Mouse (Mus musculus) cerebellum, adult (tissue): ENCODE measurements around the gene Ostn.
"Not testable (repeated sequence)": the region's sequence is repeated elsewhere in the genome, so short reads cannot be mapped to it uniquely, and the experiment has no call there.

Experiments
- ATAC-seq: cut with Nextera tagmentation; 2 replicates; pipeline ENCODE4 v1.9.2; 2017; ENCODE audit warnings: mild to moderate bottlenecking, moderate library complexity, mixed read lengths; ENCODE audit not compliant: insufficient number of reproducible peaks, low FRiP score, low TSS enrichment

Ostn gene

GRCm38 (mm10) chr16:27307189-27307588 is at the start of gene Ostn:
Ostn (plus strand) TSS chr16:27307489.
- ATAC-seq = not testable (repeated sequence)

- no peak for ATAC-seq
Measured at GRCm38 (mm10) chr16:27268748-27269147, 38.5 kb upstream of the Ostn start.

DNA sequence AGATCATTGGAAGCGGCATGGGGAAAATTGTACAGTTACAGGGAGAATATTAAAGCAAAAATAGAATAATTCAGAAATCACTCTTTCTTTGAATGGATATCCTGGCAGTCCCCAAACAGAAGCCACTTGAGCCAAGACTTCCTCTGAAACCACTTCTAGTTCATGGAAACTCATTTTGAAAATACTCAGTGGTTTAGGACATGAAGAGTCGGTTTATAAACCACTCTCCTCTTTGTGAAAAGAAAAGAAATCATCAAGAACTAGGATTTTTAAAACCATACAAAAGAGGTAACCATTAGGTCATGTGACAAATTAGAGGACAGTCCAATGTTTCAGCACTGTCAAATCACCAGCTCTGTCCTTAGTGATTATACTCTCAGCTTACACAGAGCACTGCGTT is 19.9 kb upstream of the Ostn start:
- no peak for ATAC-seq

- ATAC-seq = no peak
Measured at GRCm38 (mm10) chr16:27296508-27296907, 10.8 kb upstream of the Ostn start.

- no peak for ATAC-seq
Measured at GRCm38 (mm10) chr16:27296929-27297328, 10.4 kb upstream of the Ostn start.

DNA sequence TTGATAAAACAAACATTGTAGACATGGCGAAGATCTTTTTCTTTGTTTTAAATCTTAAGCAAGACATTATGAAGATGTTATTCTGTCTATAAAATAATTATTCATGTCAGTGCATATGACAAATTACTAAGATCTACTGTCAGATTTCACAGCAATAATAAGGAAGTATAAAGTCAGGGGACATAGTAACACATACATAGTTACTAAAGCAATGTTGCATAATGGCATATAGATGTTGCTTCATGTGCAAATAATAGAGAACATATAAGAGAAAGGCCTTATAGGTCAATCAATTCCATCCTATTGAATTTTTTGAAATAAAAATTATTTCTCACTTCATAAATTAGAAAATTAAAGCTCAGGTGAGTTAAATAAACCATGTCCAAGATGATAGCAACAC is 11.8 kb downstream of the Ostn start:
- ATAC-seq = no peak

DNA sequence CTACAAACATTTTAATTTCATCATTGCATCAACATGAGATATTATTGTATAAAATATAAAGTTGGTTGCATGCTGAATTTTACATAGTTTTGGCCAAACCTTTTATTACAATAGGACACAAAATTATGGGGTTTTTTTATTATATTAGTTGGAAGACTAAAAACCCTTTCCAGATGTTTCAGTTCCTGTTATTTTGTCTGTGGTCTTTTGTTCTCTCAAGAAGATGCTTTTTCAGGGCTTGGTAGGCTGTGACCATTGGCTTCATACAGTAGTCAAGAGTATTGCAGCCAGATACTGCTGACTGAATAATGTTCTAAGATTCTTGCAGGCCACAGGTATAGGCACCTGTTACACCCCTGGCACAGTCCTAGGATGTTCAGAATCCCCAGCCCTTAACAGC is 14.8 kb downstream of the Ostn start:
- no peak for ATAC-seq

DNA sequence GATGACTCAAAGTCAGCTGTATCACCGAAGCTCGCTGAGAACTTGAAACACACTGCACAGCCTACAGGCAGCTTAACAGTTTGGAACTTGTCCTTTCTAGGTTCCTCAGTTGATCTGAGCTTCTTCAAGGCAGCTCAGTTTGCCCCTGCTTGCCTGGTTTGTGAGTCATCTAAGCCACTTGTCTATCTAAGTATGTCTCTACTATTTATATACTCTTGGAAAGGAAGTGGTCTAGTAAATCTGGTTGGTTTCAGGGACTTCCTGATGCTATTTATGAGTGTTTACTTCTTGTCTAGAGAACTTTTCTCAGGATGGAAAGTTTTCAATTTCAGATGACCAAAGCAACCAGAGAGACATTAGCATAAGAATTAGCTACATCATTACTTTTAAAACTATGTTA is 19.2 kb downstream of the Ostn start:
- no peak for ATAC-seq

DNA sequence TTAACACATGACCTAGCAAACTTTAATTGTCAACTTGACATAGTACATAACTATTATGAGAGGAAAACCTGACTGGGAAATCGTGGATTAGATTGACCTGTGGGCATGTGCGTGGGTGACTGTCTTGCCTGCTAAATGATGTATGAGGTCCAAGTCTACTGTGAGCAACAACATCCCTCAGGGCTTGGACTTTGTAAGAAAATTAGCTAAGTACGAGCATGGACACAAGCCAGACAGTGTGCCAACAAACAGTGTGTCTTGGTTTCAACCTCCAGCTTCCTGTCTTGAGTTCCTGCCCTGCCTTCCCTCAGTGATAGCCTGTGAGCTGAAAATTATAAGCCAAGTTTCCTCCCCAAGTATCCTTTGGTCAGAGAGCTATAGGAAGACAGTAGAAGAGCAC is 40.2 kb downstream of the Ostn start:
- ATAC-seq = no peak

DNA sequence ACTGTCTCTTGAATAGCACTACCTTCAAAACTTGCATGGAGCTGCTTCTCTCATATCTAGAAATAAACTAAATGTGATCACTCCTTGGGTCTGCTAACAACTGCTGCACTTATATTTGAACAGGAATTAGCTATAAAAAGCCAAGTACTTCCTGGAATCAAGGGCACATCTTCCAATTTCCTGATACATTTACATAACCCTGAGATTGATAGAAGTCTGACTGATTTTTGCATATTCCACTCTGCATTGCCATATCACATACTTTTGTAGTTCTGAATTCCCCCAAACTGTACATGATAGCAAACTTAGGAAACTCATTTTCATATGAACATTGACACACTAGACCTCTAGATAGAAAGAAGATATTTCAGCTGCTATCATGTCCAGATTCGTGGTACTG is 41.1 kb downstream of the Ostn start:
- ATAC-seq = no peak

- no peak for ATAC-seq
Measured at GRCm38 (mm10) chr16:27349235-27349634, 41.9 kb downstream of the Ostn start.

GRCm38 (mm10) chr16:27349878-27350532 is 42.7 kb downstream of the Ostn start:
- no peak for ATAC-seq

DNA sequence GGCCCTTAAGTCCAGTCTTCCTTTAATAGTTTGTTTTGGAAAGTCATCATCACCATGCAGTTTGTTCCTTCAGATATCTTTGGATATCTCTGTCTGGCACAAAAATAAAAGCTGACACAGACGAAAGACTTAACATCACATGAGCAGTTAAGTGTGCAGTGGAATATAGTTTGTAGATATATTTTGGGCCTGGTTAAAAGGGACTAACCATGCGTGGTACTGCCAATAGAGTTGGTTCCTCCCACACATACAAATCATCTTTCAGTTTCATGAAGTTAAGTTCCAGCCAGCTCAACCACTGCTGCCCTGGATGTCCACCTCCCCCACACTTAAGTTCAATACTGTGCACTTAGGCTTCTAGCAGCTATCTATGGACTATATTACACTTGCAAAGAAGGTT is 47.2 kb downstream of the Ostn start:
- no peak for ATAC-seq

GRCm38 (mm10) chr16:27360059-27360458 is 52.8 kb downstream of the Ostn start:
- no peak for ATAC-seq

- ATAC-seq = no peak
Measured at GRCm38 (mm10) chr16:27370191-27370590, 62.9 kb downstream of the Ostn start, which contains the start of gene Uts2b. Uts2b (minus strand) TSS chr16:27370239.

GRCm38 (mm10) chr16:27370700-27371099 is 63.4 kb downstream of the Ostn start:
- no peak for ATAC-seq

- ATAC-seq = no peak
Measured at GRCm38 (mm10) chr16:27374139-27374538, 66.8 kb downstream of the Ostn start.

GRCm38 (mm10) chr16:27375318-27375717 is 68.0 kb downstream of the Ostn start:
- ATAC-seq = no peak

DNA sequence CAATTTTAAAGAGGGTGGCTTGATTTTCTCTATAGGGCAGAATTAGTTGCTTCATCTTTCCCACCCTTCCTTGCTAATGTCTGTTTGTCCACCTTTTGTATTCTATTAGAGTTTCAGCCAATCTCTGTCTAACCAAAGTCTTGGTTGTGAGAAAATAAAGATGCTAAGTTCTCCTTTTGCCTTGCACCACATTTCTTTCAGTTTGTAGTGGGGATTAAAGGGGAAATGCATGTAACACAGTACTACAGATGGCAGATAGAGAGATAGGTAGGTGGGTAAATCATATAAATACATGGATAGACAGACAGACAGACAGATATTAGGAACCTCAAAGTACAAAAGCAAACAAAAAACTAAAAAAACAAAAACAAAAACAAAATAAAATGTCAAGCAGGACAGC is 69.3 kb downstream of the Ostn start:
- no peak for ATAC-seq

DNA sequence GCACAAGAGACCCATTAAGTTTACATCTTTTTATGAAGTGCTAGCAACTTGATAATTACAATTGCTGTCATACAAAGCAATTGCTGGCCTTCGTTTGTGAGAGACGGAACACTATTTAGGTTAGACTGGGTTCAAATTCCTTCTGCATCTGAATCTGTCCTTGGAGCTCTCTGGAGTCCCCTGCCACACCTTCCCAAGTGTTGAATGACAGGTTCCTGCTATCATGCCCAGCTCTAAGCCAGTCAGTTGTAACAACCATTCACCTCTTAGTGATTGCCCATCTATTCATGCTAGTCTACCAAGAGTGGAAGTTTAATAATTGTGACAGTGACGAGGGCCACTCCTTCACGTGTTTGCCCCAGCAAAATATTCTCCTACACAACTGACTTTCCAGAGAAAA is 74.9 kb downstream of the Ostn start:
- ATAC-seq = no peak

DNA sequence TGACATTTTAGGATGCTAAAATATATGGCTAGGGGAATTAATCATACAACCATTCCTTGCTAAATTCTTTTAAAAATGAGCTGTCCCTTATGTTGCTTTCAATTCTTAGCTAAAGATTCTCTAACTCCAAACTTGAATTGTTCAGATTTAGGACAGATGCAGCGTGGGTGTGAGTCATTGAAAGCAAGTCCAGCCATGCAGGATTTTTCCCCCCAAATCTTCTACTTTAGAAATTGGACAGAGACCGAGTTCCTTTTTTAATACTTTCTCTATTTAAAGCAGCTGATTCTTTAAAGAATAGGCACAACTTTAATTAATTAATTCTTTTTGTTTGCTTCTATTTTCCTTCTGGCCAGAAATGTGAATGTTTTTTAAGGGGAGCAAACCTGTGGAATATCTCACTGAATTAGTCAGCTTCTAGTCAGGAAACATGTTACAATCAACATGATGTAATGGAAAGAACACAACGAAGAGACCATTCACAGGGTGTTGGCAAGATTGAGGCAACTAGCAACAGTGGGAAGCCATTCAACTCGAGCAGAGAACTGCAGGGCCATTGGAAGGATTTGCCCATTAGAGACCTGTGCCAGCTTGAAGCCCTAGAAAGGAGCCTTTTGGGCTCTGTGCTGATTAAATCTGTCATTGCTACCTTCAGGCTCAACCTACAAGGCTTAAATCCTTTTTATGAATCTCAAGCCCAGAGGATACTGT is 77.8 kb downstream of the Ostn start:
- ATAC-seq = no peak

DNA sequence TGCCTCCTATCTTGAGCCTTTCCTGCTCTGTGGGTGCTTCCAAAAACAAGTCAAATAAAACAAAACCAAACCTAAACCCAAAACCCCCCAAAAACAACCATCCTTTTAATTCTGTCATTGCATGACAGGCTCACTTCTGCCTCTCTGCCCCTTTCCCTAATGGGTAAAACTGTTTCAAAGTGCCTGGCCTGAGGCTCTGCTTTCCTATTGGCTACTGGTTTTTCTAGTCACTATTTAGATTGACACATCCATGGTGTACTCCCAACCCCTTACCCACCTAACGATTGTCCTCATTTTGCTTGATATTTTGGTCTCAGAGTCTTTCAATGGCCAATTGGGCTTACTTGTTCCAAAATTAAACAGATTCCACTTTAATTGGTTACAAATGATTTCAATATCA is 78.4 kb downstream of the Ostn start:
- no peak for ATAC-seq
